Mouse (Mus musculus) brain, embryonic 14.5 days (tissue): ENCODE measurements around the gene Hspa12b.

Source experiments
- CTCF ChIP-seq: fragments of 200-500 bp; IDR thresholded peaks from 2 replicates; pipeline ENCODE4 v1.5.1; 2012; ENCODE audit warnings: inconsistent platforms, mild to moderate bottlenecking, moderate library complexity, borderline replicate concordance; ENCODE audit not compliant: insufficient read depth, insufficient read length; ENCODE audit errors: extremely low read depth
- POLR2A ChIP-seq: fragments of 200-500 bp; IDR thresholded peaks from 2 replicates; pipeline ENCODE4 v1.6.1; 2012; ENCODE audit warnings: mild to moderate bottlenecking, inconsistent platforms, borderline replicate concordance; ENCODE audit not compliant: poor library complexity, insufficient read depth, insufficient read length, severe bottlenecking; ENCODE audit errors: extremely low read depth

DNA sequence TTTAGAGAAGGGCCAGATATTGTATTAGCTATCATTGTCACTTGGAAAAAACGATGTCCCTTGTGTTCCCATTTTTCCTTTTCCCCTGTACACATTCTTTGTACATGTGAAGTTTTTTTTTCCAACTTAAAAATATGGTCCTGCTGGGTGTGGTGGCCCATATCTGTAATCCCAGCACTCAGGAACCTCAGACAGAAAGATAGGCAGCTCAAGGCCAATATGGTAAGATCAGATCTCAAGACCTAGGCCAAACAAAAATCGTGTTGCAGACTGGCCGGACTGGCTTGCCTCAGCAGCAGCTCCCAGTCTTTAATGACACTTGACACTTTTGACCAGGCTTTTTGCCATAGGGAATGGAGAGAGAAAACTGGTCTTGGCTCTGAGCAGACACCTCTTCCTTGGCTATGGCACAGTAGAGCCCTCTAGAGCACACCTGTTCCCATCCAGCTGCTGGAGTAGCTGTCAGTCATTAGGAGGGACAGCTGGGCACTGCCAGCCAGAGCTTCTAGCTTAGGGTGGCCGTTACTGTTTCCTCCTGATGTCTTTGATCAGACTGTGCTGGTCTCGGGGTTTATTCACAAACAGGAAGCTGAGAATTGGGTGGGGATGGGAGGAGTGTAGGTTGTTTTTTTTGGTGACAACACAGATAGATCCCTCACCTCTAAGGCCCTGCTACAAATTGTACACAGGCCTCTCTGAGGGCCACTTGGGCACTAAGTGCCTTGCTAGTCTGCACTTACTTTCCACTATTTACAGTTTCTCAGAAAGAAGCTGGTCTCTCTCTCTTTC is 62.6 kb downstream of the Hspa12b start:
- TF ChIP-seq CTCF = no peak
- TF ChIP-seq POLR2A = no peak
